Mouse (Mus musculus) stomach, embryonic 14.5 days (tissue): ENCODE results near the gene Pigo. TPM values are rescaled to one million over a fixed set of nuclear protein-coding genes. Genes with fewer than 3 reads are reported as not detected.
A peak's percentile ranks its signal among the peaks of the same experiment; 100 is the strongest.

Source experiments
- ATAC-seq: fragments of 200-750 bp; cut with Nextera tagmentation; 2 replicates; pipeline ENCODE4 v1.8.0; 2017; ENCODE audit warnings: low read depth, moderate TSS enrichment; ENCODE audit not compliant: insufficient number of reproducible peaks, insufficient read depth, low FRiP score
- H3K27ac ChIP-seq: fragments of 300-500 bp; sonication (generic); 2 replicates; pipeline ENCODE4 v1.5.1; 2014; ENCODE audit warnings: mild to moderate bottlenecking, low read length, moderate library complexity, mixed read lengths
- H3K27me3 ChIP-seq: fragments of 300-500 bp; sonication (generic); 2 replicates; pipeline ENCODE4 v1.6.1; 2014; ENCODE audit warnings: low read length, control low read depth, mixed read lengths; ENCODE audit not compliant: control insufficient read depth, insufficient read depth
- H3K36me3 ChIP-seq: fragments of 300-500 bp; sonication (generic); 2 replicates; pipeline ENCODE4 v1.6.1; 2014; ENCODE audit warnings: mild to moderate bottlenecking, control low read depth, low read length, moderate library complexity, mixed read lengths; ENCODE audit not compliant: control insufficient read depth, insufficient read depth
- H3K4me1 ChIP-seq: fragments of 300-500 bp; sonication (generic); 2 replicates; pipeline ENCODE4 v1.6.1; 2014; ENCODE audit warnings: low read length, control low read depth, mixed read lengths; ENCODE audit not compliant: control insufficient read depth, insufficient read depth
- H3K4me2 ChIP-seq: fragments of 300-500 bp; sonication (generic); replicated peaks from 2 replicates; pipeline ENCODE4 v1.6.1; 2014; ENCODE audit warnings: low read depth, low read length, control low read depth
- H3K4me3 ChIP-seq: fragments of 300-500 bp; sonication (generic); 2 replicates; pipeline ENCODE4 v1.5.1; 2014; ENCODE audit warnings: low read depth, low read length, control low read depth
- H3K9ac ChIP-seq: fragments of 300-500 bp; sonication (generic); replicated peaks from 2 replicates; pipeline ENCODE4 v1.6.1; 2014; ENCODE audit warnings: low read depth, mild to moderate bottlenecking, control low read depth, low read length, moderate library complexity, mixed read lengths
- H3K9me3 ChIP-seq: fragments of 300-500 bp; sonication (generic); 2 replicates; pipeline ENCODE4 v1.6.1; 2016; ENCODE audit warnings: low read depth, low read length, control low read depth; ENCODE audit not compliant: control insufficient read depth
- WGBS: fragments of 180-500 bp; shearing (Covaris S2); extraction: QIAGEN DNeasy Blood & Tissue Kit; methylation state at CpG from one replicate; pipeline ENCODE4 v1.1.7; 2014; 5-methylcytosine and 5-hydroxymethylcytosine counted together
- polyA plus RNA-seq: library from polyadenylated mRNA; unstranded; fragments of >200 nt; fragmentation: Nextera tagmentation; extraction: Ambion mirVana; gene quantifications from 2 replicates; pipeline ENCODE4 v1.2.1, GENCODE M21; 2014

Gene Pigo
- polyA plus RNA-seq, 1 experiment from 2014 or later, result 21.3 TPM

GRCm38 (mm10) chr4:43040114-43040572 lies 14.5 kb upstream of the Pigo start:
- Histone ChIP-seq H3K9ac (peak overlapping the region; percentile 49; the same call in 1 of the 2 replicates), H3K4me1 (peaks cover 23% of the 10 kb centered on the region), H3K4me3 (peak overlapping the region; percentile 54), H3K36me3 (peaks cover 7% of the 10 kb centered on the region; the same call in 1 of the 2 replicates), H3K27ac (peak overlapping the region; percentile 58; the same call in 1 of the 2 replicates), H3K9me3 (no peaks in the 10 kb centered on the region), H3K27me3 (no peaks in the 10 kb centered on the region), H3K4me2 (peak overlapping the region; percentile 43)
- under 1% methylated on average over 25 of the region's 25 CpGs for WGBS
- ATAC-seq, result peak; percentile 97

- H3K27ac ChIP-seq, result peak overlapping the region; percentile 58; the same call in 1 of the 2 replicates
- peak overlapping the region; percentile 43 for H3K4me2 ChIP-seq
- H3K27me3 ChIP-seq, result no peaks in the 10 kb centered on the region
- no peaks in the 10 kb centered on the region for H3K9me3 ChIP-seq
- H3K36me3 ChIP-seq, result peaks cover 9% of the 10 kb centered on the region; the same call in 1 of the 2 replicates
- peaks cover 18% of the 10 kb centered on the region for H3K4me1 ChIP-seq
- H3K4me3 ChIP-seq, result peak overlapping the region; percentile 54
- no peak for ATAC-seq
- H3K9ac ChIP-seq, result peak overlapping the region; percentile 49; the same call in 1 of the 2 replicates
- WGBS, result 3% methylated on average over 11 of the region's 11 CpGs
Observed at GRCm38 (mm10) chr4:43039609-43040008, 14.0 kb upstream of the Pigo start.

- Histone ChIP-seq H3K9me3 (no peaks in the 10 kb centered on the region), H3K9ac (peak overlapping the region; percentile 49; the same call in 1 of the 2 replicates), H3K27ac (no peak overlapping the region), H3K4me1 (peaks cover 11% of the 10 kb centered on the region), H3K27me3 (no peaks in the 10 kb centered on the region), H3K36me3 (peaks cover 17% of the 10 kb centered on the region; the same call in 1 of the 2 replicates), H3K4me3 (peak overlapping the region; percentile 54; the same call in 1 of the 2 replicates), H3K4me2 (peak overlapping the region; percentile 43)
- no peak for ATAC-seq
- 52% methylated on average over 15 of the region's 15 CpGs for WGBS
Observed at GRCm38 (mm10) chr4:43038567-43039495, 13.2 kb upstream of the Pigo start.

GRCm38 (mm10) chr4:43037860-43038566 lies 12.4 kb upstream of the Pigo start:
- H3K4me1 ChIP-seq, result peaks cover 8% of the 10 kb centered on the region
- H3K36me3 ChIP-seq, result peaks cover 23% of the 10 kb centered on the region; the same call in 1 of the 2 replicates
- no peak overlapping the region for H3K4me2 ChIP-seq
- H3K27ac ChIP-seq, result no peak overlapping the region
- H3K9me3 ChIP-seq, result no peaks in the 10 kb centered on the region
- H3K27me3 ChIP-seq, result no peaks in the 10 kb centered on the region
- no peak overlapping the region for H3K9ac ChIP-seq
- ATAC-seq, result no peak
- WGBS, result 75% methylated on average over 4 of the region's 4 CpGs
- no peak overlapping the region for H3K4me3 ChIP-seq

- Histone ChIP-seq H3K4me3 (no peak overlapping the region), H3K4me1 (peaks cover 12% of the 10 kb centered on the region), H3K27me3 (no peaks in the 10 kb centered on the region), H3K27ac (no peak overlapping the region), H3K9ac (no peak overlapping the region), H3K4me2 (no peak overlapping the region), H3K9me3 (no peaks in the 10 kb centered on the region), H3K36me3 (peaks cover 23% of the 10 kb centered on the region; the same call in 1 of the 2 replicates)
- 92% methylated on average over 10 of the region's 10 CpGs for WGBS
- ATAC-seq, result no peak
Observed at GRCm38 (mm10) chr4:43036356-43036755, 10.7 kb upstream of the Pigo start.

DNA sequence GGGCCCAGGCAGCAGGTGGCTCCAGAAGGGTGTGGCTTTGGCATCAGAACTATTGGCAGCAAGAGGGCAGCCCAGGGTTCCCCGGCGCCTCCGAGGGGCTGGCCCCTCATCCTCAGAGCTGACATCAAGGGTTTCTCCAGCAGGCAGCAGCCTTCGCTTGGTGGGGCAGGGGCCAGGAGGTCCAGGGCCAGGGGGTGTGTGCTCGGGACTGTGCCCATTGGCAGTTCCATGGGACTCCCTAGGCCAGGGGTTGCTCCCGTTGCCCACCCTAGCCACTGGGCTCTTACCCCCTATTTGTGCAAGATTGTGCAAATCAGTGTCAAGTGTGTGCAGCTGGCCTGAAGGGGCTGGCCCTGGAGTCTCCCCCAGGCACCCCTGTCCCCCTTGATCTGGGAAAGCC lies 10.2 kb upstream of the Pigo start:
- no peak overlapping the region for H3K9ac ChIP-seq
- 85% methylated on average over 6 of the region's 6 CpGs for WGBS
- H3K4me2 ChIP-seq, result no peak overlapping the region
- no peak overlapping the region for H3K27ac ChIP-seq
- peaks cover 23% of the 10 kb centered on the region; the same call in 1 of the 2 replicates for H3K36me3 ChIP-seq
- no peaks in the 10 kb centered on the region for H3K9me3 ChIP-seq
- no peak for ATAC-seq
- H3K4me3 ChIP-seq, result no peak overlapping the region
- no peaks in the 10 kb centered on the region for H3K27me3 ChIP-seq
- peaks cover 12% of the 10 kb centered on the region for H3K4me1 ChIP-seq

DNA sequence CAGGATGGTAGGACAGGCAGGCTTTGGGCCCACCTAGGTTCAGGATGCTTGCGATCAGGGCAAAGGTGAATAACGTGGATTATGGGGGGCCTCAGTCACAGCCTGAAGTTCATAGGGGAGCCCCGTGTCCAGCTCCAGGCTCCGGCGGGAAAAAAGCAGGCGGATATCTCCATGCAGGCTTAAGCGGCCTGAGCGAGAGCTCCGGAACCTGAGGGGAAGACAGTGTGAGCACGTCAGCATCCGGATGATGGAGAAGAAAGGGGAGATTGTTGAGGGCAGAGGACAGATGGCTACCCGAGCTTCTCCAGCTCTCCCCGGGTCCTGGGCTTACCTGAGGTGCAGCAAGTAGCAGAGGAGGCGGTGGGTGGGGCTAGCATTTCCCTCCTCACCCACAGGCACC lies 7.9 kb upstream of the Pigo start:
- Histone ChIP-seq H3K9ac (no peak overlapping the region), H3K36me3 (peaks cover 36% of the 10 kb centered on the region; the same call in 1 of the 2 replicates), H3K27me3 (no peaks in the 10 kb centered on the region), H3K9me3 (no peaks in the 10 kb centered on the region), H3K4me3 (no peak overlapping the region), H3K27ac (no peak overlapping the region), H3K4me2 (no peak overlapping the region), H3K4me1 (peaks cover 10% of the 10 kb centered on the region; the same call in 1 of the 2 replicates)
- 80% methylated on average over 14 of the region's 14 CpGs for WGBS
- no peak for ATAC-seq

- WGBS, result 100% methylated on average over 1 of the region's 1 CpGs
- no peak for ATAC-seq
- no peak overlapping the region for H3K27ac ChIP-seq
Observed at GRCm38 (mm10) chr4:43032501-43032900, 6.9 kb upstream of the Pigo start.

More at GRCm38 (mm10) chr4:43032501-43032900, 6.9 kb upstream of the Pigo start:
- Histone ChIP-seq H3K9ac (no peak overlapping the region), H3K4me3 (no peak overlapping the region), H3K27me3 (no peaks in the 10 kb centered on the region), H3K36me3 (peaks cover 44% of the 10 kb centered on the region), H3K9me3 (no peaks in the 10 kb centered on the region), H3K4me2 (no peak overlapping the region), H3K4me1 (peaks cover 10% of the 10 kb centered on the region; the same call in 1 of the 2 replicates)
